8 mouse cellular contexts compared by ENCODE assay signal in the genomic region with DNA sequence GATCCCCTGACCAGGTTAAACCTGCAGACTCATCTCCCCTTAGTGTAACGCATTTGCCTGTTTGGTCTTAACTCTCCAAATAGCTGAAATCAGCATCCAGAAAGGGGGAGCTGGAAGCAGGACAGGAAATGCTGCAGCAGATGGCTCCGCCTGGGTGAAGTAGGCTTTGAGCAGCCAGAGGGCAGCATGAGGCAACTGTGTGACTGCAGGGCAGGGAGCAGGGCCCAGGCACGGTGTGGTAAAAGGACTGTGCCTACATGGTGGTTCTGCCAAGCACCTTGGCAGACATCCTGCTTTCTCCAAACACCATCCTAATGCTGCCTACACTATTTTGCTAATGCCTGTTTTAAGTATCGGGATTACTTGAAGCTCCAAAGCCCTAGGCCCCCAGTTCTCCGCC.
DNase-seq lines count a peak whose midpoint lies in the region; ATAC-seq and TF ChIP-seq lines count a peak whose summit lies in the region.

No protein-coding gene starts in this region.

- H3K27ac ChIP-seq in forebrain, embryonic 13.5 days = peak overlapping the region; percentile 59; the same call in 1 of the 2 replicates
- no peak overlapping the region for H3K27ac ChIP-seq in forebrain, embryonic 11.5 days (ENCODE audit: low read depth, low read length)
- H3K27ac ChIP-seq in hindbrain, postnatal 0 days = peak overlapping the region; percentile 71
- peak overlapping the region; percentile 83 for H3K27ac ChIP-seq in left cerebral cortex, adult 2 months

- peaks cover 24% of the 10 kb centered on the region for H3K4me1 ChIP-seq in forebrain, embryonic 13.5 days
- H3K4me1 ChIP-seq in forebrain, embryonic 11.5 days (replicated peaks; ENCODE audit: control insufficient read depth, insufficient read depth, low read length) = peaks cover 3% of the 10 kb centered on the region; the same call in 1 of the 2 replicates
- peaks cover 20% of the 10 kb centered on the region for H3K4me1 ChIP-seq in hindbrain, postnatal 0 days (ENCODE audit: insufficient read depth, low read length)

- WGBS in forebrain, embryonic 13.5 days = 44% methylated on average over 5 of the region's 5 CpGs
- 54% methylated on average over 5 of the region's 5 CpGs for WGBS in forebrain, embryonic 11.5 days
- 31% methylated on average over 5 of the region's 5 CpGs for WGBS in hindbrain, postnatal 0 days

- H3K9me3 ChIP-seq in forebrain, embryonic 13.5 days (replicated peaks) = no peaks in the 10 kb centered on the region
- no peaks in the 10 kb centered on the region for H3K9me3 ChIP-seq in forebrain, embryonic 11.5 days (ENCODE audit: control insufficient read depth, low read length)
- H3K9me3 ChIP-seq in hindbrain, postnatal 0 days (ENCODE audit: low read length) = no peaks in the 10 kb centered on the region

- H3K4me3 ChIP-seq in forebrain, embryonic 13.5 days = no peak overlapping the region
- H3K4me3 ChIP-seq in forebrain, embryonic 11.5 days (ENCODE audit: low read depth, low read length) = no peak overlapping the region
- no peak overlapping the region for H3K4me3 ChIP-seq in hindbrain, postnatal 0 days (ENCODE audit: low read length)
- H3K4me3 ChIP-seq in left cerebral cortex, adult 2 months = no peak overlapping the region

- H3K4me2 ChIP-seq in forebrain, embryonic 13.5 days = no peak overlapping the region
- H3K4me2 ChIP-seq in forebrain, embryonic 11.5 days (ENCODE audit: low read depth, low read length, severe bottlenecking) = no peak overlapping the region
- no peak overlapping the region for H3K4me2 ChIP-seq in hindbrain, postnatal 0 days (ENCODE audit: low read depth, low read length)

- ATAC-seq in forebrain, embryonic 13.5 days = peak; percentile 88
- no peak for ATAC-seq in forebrain, embryonic 11.5 days (replicated peaks; ENCODE audit: low FRiP score)
- ATAC-seq in hindbrain, postnatal 0 days = peak; percentile 92

- H3K36me3 ChIP-seq in forebrain, embryonic 13.5 days (ENCODE audit: poor library complexity, severe bottlenecking) = no peaks in the 10 kb centered on the region
- H3K36me3 ChIP-seq in forebrain, embryonic 11.5 days (ENCODE audit: control insufficient read depth, insufficient read depth, low read length) = no peaks in the 10 kb centered on the region
- H3K36me3 ChIP-seq in hindbrain, postnatal 0 days (ENCODE audit: insufficient read depth, low read length) = no peaks in the 10 kb centered on the region

- TF ChIP-seq CTCF in hindbrain, postnatal 0 days (IDR thresholded peaks at IDR 0.05; ENCODE audit: low read depth) = peak; percentile 90
- peak; percentile 80 for TF ChIP-seq CTCF in left cerebral cortex, adult 2 months (IDR thresholded peaks at IDR 0.05)

- no peak overlapping the region for H3K9ac ChIP-seq in forebrain, embryonic 13.5 days
- H3K9ac ChIP-seq in forebrain, embryonic 11.5 days (ENCODE audit: low read length) = no peak overlapping the region
- H3K9ac ChIP-seq in hindbrain, postnatal 0 days (replicated peaks; ENCODE audit: low read length) = no peak overlapping the region

- no peak for DNase-seq in forebrain, embryonic 11.5 days (ENCODE audit: low spot score)
- DNase-seq in cerebellum, adult 9-10 months = peak; percentile 99
- peak; percentile 55 to 59 for DNase-seq in frontal cortex, postnatal 25 days (ENCODE audit: low spot score in 2 of 2)
- peak; percentile 88 for DNase-seq in hindbrain, postnatal 0 days (ENCODE audit: low spot score)
- peak; percentile 65 to 75 for DNase-seq in left cerebral cortex, adult 2 months (ENCODE audit: extremely low spot score in 1 of 2, low spot score in 2 of 2)
- DNase-seq in neural tube, embryonic 10.5 days (ENCODE audit: extremely low spot score, low spot score) = peak; percentile 18
- peak; percentile 35 for DNase-seq in urinary bladder, postnatal 25 days (ENCODE audit: low spot score)

- no peaks in the 10 kb centered on the region for H3K27me3 ChIP-seq in forebrain, embryonic 13.5 days
- H3K27me3 ChIP-seq in forebrain, embryonic 11.5 days (ENCODE audit: control insufficient read depth, insufficient read depth, low read length) = no peaks in the 10 kb centered on the region
- no peaks in the 10 kb centered on the region for H3K27me3 ChIP-seq in hindbrain, postnatal 0 days (ENCODE audit: insufficient read depth, low read length)

- intact Hi-C loops in left cerebral cortex, adult 2 months (cut with DNase I) = loop anchor here (2.0 to 5.0 kb wide), 2 partner anchors 116 to 272 kb away; no protein-coding TSS in a partner anchor
